Mouse (Mus musculus): Measurements from ENCODE around the gene Dact3. TPM values are rescaled to one million over a fixed set of nuclear protein-coding genes. Genes with fewer than 3 reads are reported as not detected.

Gene Dact3
- total RNA-seq, 2 experiments from 2014 or later: 5.7 to 7.0 TPM

- no peak for DNase-seq
Observed at GRCm38 (mm10) chr7:16893612-16894011, 18.5 kb downstream of the Dact3 start.

GRCm38 (mm10) chr7:16894279-16894678 is 19.2 kb downstream of the Dact3 start:
- no peak for DNase-seq

- DNase-seq: peak; percentile 88
Observed at GRCm38 (mm10) chr7:16895000-16895399, 19.9 kb downstream of the Dact3 start.

- no peak for DNase-seq
Observed at GRCm38 (mm10) chr7:16895511-16895910, 20.4 kb downstream of the Dact3 start.

- DNase-seq: no peak
Observed at GRCm38 (mm10) chr7:16900526-16900925, 25.4 kb downstream of the Dact3 start.

- no peak for DNase-seq
Observed at GRCm38 (mm10) chr7:16903439-16903955, 28.4 kb downstream of the Dact3 start.

- DNase-seq: no peak
Observed at GRCm38 (mm10) chr7:16904120-16904675, 29.1 kb downstream of the Dact3 start.

GRCm38 (mm10) chr7:16905491-16906021 is 30.4 kb downstream of the Dact3 start:
- DNase-seq: peak; percentile 54

GRCm38 (mm10) chr7:16906281-16906680 is 31.2 kb downstream of the Dact3 start, which contains the start of gene Ptgir:
Gene Ptgir, plus strand, starts transcription at chr7:16906490.
- DNase-seq: peak; percentile 59

- no peak for DNase-seq
Observed at GRCm38 (mm10) chr7:16906889-16907559, 31.9 kb downstream of the Dact3 start.

GRCm38 (mm10) chr7:16907842-16908241 is 32.7 kb downstream of the Dact3 start:
- DNase-seq: no peak

GRCm38 (mm10) chr7:16908367-16908766 is 33.2 kb downstream of the Dact3 start:
- DNase-seq: no peak

- no peak for DNase-seq
Observed at GRCm38 (mm10) chr7:16908859-16909258, 33.7 kb downstream of the Dact3 start.

- DNase-seq: no peak
Observed at GRCm38 (mm10) chr7:16909909-16910308, 34.8 kb downstream of the Dact3 start.

- DNase-seq: no peak
Observed at GRCm38 (mm10) chr7:16911904-16912303, 36.8 kb downstream of the Dact3 start.

- DNase-seq: no peak
Observed at GRCm38 (mm10) chr7:16912360-16912759, 37.2 kb downstream of the Dact3 start.

GRCm38 (mm10) chr7:16913806-16914452 is 38.8 kb downstream of the Dact3 start:
- DNase-seq: peak; percentile 85

GRCm38 (mm10) chr7:16914453-16915343 is 39.6 kb downstream of the Dact3 start:
- no peak for DNase-seq

- DNase-seq: no peak
Observed at GRCm38 (mm10) chr7:16915461-16916340, 40.6 kb downstream of the Dact3 start.

- no peak for DNase-seq
Observed at GRCm38 (mm10) chr7:16916342-16917265, 41.5 kb downstream of the Dact3 start.

All from adrenal gland, postnatal 10 days (tissue).